Mouse (Mus musculus): Measurements from ENCODE around the gene Gm43191. TPM values are rescaled to one million over a fixed set of nuclear protein-coding genes. Genes with fewer than 3 reads are reported as not detected.

The Gm43191 gene
- polyA plus RNA-seq, 1 experiment from 2014 or later, result not detected

DNA sequence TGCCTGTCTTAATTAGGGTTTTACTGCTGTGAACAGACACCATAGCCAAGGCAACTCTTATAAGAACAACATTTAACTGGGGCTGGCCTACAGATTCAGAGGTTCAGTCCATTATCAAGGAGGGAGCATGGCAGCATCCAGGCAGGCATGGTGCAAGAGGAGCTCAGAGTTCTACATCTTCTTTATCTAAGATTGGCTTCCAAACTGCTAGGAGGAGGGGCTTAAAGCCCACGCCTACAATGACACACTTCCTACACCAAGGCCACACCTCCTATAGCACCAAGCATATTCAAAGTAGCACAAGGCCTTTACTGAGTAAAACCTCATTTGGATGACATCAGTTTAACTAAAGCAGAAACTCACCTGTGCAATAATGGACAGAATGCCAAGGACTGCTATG lies 41.0 kb downstream of the Gm43191 start:
- H3K4me3 ChIP-seq (replicated peaks; ENCODE audit: low read length), result no peak overlapping the region
- no peak for ATAC-seq (ENCODE audit: insufficient read depth, low FRiP score)
- WGBS, result 70% methylated on average over 1 of the region's 1 CpGs
- H3K36me3 ChIP-seq (ENCODE audit: control insufficient read depth, insufficient read depth, low read length), result peaks cover 15% of the 10 kb centered on the region; the same call in 1 of the 2 replicates
- H3K4me1 ChIP-seq (ENCODE audit: control insufficient read depth, insufficient read depth, low read length), result no peaks in the 10 kb centered on the region
- no peak overlapping the region for H3K9ac ChIP-seq (ENCODE audit: low read length)
- no peak overlapping the region for H3K27ac ChIP-seq (ENCODE audit: low read length)
- H3K9me3 ChIP-seq (replicated peaks; ENCODE audit: control insufficient read depth, low read length), result no peaks in the 10 kb centered on the region
- H3K27me3 ChIP-seq (ENCODE audit: control insufficient read depth, insufficient read depth, low read length), result no peaks in the 10 kb centered on the region
- H3K4me2 ChIP-seq (ENCODE audit: low read depth, low read length), result no peak overlapping the region

DNA sequence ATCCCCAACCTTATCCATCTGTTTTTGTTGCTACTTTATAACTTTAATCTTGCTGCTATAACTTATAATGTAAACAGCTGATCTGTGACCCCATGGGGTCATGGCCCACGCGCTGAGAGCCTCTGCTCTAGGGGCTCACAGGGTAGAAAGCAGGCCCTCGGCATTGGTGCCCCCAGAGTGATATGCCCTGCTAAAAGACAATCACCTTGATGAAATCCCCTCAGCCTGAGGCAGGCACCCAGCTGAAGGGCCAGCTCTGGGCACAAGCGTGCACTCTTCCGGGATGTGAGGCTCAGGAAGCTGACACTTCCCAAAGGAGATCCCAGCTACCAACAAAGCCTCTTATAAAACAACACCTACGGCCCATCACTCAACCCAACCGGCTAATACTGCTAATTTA lies 42.5 kb downstream of the Gm43191 start:
- Histone ChIP-seq H3K36me3 (ENCODE audit: control insufficient read depth, insufficient read depth, low read length) (peaks cover 19% of the 10 kb centered on the region), H3K4me3 (replicated peaks; ENCODE audit: low read length) (no peak overlapping the region), H3K4me1 (ENCODE audit: control insufficient read depth, insufficient read depth, low read length) (no peaks in the 10 kb centered on the region), H3K4me2 (ENCODE audit: low read depth, low read length) (no peak overlapping the region), H3K9me3 (replicated peaks; ENCODE audit: control insufficient read depth, low read length) (no peaks in the 10 kb centered on the region), H3K27ac (ENCODE audit: low read length) (no peak overlapping the region), H3K9ac (ENCODE audit: low read length) (no peak overlapping the region), H3K27me3 (ENCODE audit: control insufficient read depth, insufficient read depth, low read length) (no peaks in the 10 kb centered on the region)
- ATAC-seq (ENCODE audit: insufficient read depth, low FRiP score), result no peak
- WGBS, result 83% methylated on average over 7 of the region's 7 CpGs

DNA sequence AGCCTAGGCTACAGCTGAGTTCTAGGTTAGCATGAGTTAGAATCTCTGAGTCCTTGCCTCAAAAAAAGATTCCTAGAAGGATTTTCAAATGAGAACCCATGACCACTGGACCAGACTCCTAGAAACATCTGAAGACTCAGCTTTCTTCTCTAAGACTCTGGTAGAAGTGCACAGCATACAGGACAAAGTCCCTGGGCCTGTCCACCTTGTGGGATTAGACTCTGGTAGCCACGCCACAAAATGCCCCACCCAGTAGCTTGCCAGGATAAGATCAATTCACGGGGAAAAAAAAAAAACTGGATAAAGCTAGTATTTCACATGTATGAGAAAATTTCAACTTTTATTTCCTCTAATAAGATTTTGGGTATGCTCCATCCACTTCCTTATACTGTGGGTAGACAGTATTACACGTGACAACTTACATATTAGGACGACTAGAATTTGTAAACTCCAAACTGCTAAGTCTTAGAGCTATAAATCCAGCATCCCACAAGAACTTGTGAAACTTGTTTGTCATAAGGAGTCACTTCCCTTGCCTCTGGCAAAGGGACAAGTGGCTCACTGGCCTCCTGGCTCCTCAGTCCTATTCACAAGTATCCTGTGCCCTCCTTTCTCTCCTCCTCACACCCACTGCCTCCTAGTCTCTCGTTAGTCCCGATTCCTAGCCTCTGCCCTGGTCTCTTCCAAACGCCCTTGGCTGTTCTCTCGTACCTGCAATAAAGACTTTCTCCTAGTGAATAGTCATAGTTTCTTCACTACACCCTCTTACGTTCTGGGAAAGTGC lies 43.2 kb downstream of the Gm43191 start:
- ATAC-seq (ENCODE audit: insufficient read depth, low FRiP score), result no peak
- Histone ChIP-seq H3K9ac (ENCODE audit: low read length) (no peak overlapping the region), H3K4me1 (ENCODE audit: control insufficient read depth, insufficient read depth, low read length) (no peaks in the 10 kb centered on the region), H3K27me3 (ENCODE audit: control insufficient read depth, insufficient read depth, low read length) (no peaks in the 10 kb centered on the region), H3K4me3 (replicated peaks; ENCODE audit: low read length) (no peak overlapping the region), H3K36me3 (ENCODE audit: control insufficient read depth, insufficient read depth, low read length) (peaks cover 25% of the 10 kb centered on the region), H3K27ac (ENCODE audit: low read length) (no peak overlapping the region), H3K4me2 (ENCODE audit: low read depth, low read length) (no peak overlapping the region), H3K9me3 (replicated peaks; ENCODE audit: control insufficient read depth, low read length) (no peaks in the 10 kb centered on the region)
- 81% methylated on average over 9 of the region's 9 CpGs for WGBS

DNA sequence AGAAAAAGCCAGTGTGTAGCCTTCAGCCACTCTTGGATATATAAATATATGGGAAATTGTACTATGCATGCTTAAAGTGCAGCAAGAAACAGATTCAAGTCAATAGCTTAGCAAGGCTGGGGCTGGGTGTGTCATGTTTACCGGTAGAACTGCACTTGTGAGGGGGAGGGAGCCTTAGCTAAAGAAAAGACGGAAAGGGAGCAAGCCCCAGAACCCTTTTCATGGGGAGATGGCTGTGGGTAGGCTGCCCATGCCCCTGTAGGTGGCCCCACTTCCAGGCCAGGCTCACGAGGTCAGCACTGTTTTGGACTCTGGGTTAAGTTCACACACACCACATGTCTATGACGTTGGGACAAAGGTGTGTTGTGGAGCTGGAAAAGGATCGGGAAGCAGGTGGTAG lies 45.3 kb downstream of the Gm43191 start:
- H3K27ac ChIP-seq (ENCODE audit: low read length), result no peak overlapping the region
- no peaks in the 10 kb centered on the region for H3K9me3 ChIP-seq (replicated peaks; ENCODE audit: control insufficient read depth, low read length)
- ATAC-seq (ENCODE audit: insufficient read depth, low FRiP score), result no peak
- no peak overlapping the region for H3K9ac ChIP-seq (ENCODE audit: low read length)
- no peaks in the 10 kb centered on the region for H3K27me3 ChIP-seq (ENCODE audit: control insufficient read depth, insufficient read depth, low read length)
- H3K4me2 ChIP-seq (ENCODE audit: low read depth, low read length), result no peak overlapping the region
- H3K4me1 ChIP-seq (ENCODE audit: control insufficient read depth, insufficient read depth, low read length), result no peaks in the 10 kb centered on the region
- 51% methylated on average over 5 of the region's 5 CpGs for WGBS
- no peak overlapping the region for H3K4me3 ChIP-seq (replicated peaks; ENCODE audit: low read length)
- peaks cover 26% of the 10 kb centered on the region for H3K36me3 ChIP-seq (ENCODE audit: control insufficient read depth, insufficient read depth, low read length)

DNA sequence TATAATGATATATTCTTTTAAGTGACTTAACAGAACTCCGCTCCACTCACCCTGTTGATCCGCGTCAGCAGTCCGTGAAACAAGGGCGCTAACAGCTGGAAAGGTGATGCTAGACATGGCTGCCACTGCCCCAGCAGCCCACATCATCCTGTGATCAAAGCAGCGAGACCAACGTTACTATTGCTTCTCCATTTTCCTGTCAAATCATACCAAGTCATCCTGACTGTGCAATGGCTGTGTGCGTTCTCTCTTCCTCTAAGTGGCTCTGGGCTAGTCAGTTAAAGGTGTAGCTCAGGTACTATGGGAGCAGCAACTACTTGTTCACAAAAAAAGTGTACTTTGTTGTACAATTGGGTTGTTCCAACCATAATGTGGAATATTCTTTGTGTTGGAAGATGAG lies 46.2 kb downstream of the Gm43191 start:
- Histone ChIP-seq H3K4me2 (ENCODE audit: low read depth, low read length) (no peak overlapping the region), H3K36me3 (ENCODE audit: control insufficient read depth, insufficient read depth, low read length) (peaks cover 29% of the 10 kb centered on the region), H3K4me3 (replicated peaks; ENCODE audit: low read length) (no peak overlapping the region), H3K27me3 (ENCODE audit: control insufficient read depth, insufficient read depth, low read length) (no peaks in the 10 kb centered on the region), H3K4me1 (ENCODE audit: control insufficient read depth, insufficient read depth, low read length) (no peaks in the 10 kb centered on the region), H3K9ac (ENCODE audit: low read length) (no peak overlapping the region), H3K27ac (ENCODE audit: low read length) (no peak overlapping the region), H3K9me3 (replicated peaks; ENCODE audit: control insufficient read depth, low read length) (no peaks in the 10 kb centered on the region)
- no peak for ATAC-seq (ENCODE audit: insufficient read depth, low FRiP score)
- WGBS, result 89% methylated on average over 8 of the region's 8 CpGs

DNA sequence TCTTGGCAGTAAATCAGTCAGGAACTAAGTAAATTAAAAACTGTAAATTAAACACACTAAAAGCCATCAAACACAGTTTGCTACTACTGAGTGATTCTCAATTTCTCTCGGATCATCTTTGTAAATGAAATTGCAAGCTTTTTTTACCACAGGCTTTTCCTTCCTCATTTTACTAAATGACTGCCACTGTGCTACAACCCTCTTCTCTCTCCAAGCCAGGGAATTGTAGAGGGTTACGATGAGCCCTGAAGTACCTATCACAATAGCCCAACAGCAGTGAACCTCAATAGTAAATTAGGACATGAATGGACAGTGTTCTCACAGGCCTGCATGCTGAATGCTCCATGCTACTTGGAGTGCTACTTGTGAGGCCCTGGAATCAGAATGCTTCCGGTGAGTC lies 47.0 kb downstream of the Gm43191 start:
- H3K27me3 ChIP-seq (ENCODE audit: control insufficient read depth, insufficient read depth, low read length), result no peaks in the 10 kb centered on the region
- ATAC-seq (ENCODE audit: insufficient read depth, low FRiP score), result no peak
- no peaks in the 10 kb centered on the region for H3K9me3 ChIP-seq (replicated peaks; ENCODE audit: control insufficient read depth, low read length)
- no peak overlapping the region for H3K27ac ChIP-seq (ENCODE audit: low read length)
- no peaks in the 10 kb centered on the region for H3K4me1 ChIP-seq (ENCODE audit: control insufficient read depth, insufficient read depth, low read length)
- H3K4me3 ChIP-seq (replicated peaks; ENCODE audit: low read length), result no peak overlapping the region
- H3K36me3 ChIP-seq (ENCODE audit: control insufficient read depth, insufficient read depth, low read length), result peaks cover 25% of the 10 kb centered on the region
- H3K9ac ChIP-seq (ENCODE audit: low read length), result no peak overlapping the region
- H3K4me2 ChIP-seq (ENCODE audit: low read depth, low read length), result no peak overlapping the region
- WGBS, result 91% methylated on average over 3 of the region's 3 CpGs

DNA sequence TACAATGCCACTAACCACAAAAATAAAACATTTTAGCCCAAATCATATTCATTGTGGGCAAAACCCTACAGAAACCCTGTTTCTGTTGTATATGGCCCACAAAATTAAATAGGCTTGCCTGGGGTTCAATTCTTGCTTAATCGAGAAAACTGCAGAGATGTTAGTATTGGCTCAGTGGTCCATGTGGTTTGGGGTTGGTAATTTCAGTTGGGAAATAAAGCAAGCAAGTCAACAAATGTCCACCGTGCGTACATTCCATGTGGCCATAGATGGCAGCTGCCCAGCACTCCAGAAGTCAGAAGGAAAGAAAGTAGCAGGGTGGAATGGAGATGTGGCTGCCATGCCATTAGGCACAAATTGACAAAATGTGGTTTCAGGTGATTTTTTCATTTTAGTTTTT lies 48.1 kb downstream of the Gm43191 start:
- Histone ChIP-seq H3K36me3 (ENCODE audit: control insufficient read depth, insufficient read depth, low read length) (peaks cover 25% of the 10 kb centered on the region), H3K27ac (ENCODE audit: low read length) (no peak overlapping the region), H3K9me3 (replicated peaks; ENCODE audit: control insufficient read depth, low read length) (no peaks in the 10 kb centered on the region), H3K4me2 (ENCODE audit: low read depth, low read length) (no peak overlapping the region), H3K4me1 (ENCODE audit: control insufficient read depth, insufficient read depth, low read length) (no peaks in the 10 kb centered on the region), H3K27me3 (ENCODE audit: control insufficient read depth, insufficient read depth, low read length) (no peaks in the 10 kb centered on the region), H3K4me3 (replicated peaks; ENCODE audit: low read length) (no peak overlapping the region), H3K9ac (ENCODE audit: low read length) (no peak overlapping the region)
- 86% methylated on average over 3 of the region's 3 CpGs for WGBS
- ATAC-seq (ENCODE audit: insufficient read depth, low FRiP score), result no peak

DNA sequence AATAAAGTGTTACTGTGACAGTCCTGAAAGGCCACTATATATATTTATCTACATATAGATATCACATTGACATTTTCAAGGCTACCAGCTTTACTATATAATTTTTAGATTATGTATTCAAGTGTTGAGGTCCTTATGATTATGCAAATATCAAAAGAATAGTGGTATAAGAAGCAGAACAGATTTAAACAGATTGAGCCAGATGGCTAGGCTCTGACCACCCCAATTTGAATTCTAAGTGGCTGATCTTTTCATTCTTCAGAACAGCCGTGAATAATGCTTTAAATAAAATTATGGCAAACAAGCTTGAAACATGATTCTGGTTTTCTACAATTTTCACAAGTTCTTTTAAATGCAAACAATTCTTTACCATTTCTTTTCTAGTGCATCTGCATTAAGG lies 49.6 kb downstream of the Gm43191 start:
- Histone ChIP-seq H3K9me3 (replicated peaks; ENCODE audit: control insufficient read depth, low read length) (no peaks in the 10 kb centered on the region), H3K4me2 (ENCODE audit: low read depth, low read length) (no peak overlapping the region), H3K27me3 (ENCODE audit: control insufficient read depth, insufficient read depth, low read length) (no peaks in the 10 kb centered on the region), H3K4me1 (ENCODE audit: control insufficient read depth, insufficient read depth, low read length) (no peaks in the 10 kb centered on the region), H3K36me3 (ENCODE audit: control insufficient read depth, insufficient read depth, low read length) (peaks cover 25% of the 10 kb centered on the region), H3K9ac (ENCODE audit: low read length) (no peak overlapping the region), H3K4me3 (replicated peaks; ENCODE audit: low read length) (no peak overlapping the region), H3K27ac (ENCODE audit: low read length) (no peak overlapping the region)
- WGBS, result 80% methylated on average over 1 of the region's 1 CpGs
- ATAC-seq (ENCODE audit: insufficient read depth, low FRiP score), result no peak

DNA sequence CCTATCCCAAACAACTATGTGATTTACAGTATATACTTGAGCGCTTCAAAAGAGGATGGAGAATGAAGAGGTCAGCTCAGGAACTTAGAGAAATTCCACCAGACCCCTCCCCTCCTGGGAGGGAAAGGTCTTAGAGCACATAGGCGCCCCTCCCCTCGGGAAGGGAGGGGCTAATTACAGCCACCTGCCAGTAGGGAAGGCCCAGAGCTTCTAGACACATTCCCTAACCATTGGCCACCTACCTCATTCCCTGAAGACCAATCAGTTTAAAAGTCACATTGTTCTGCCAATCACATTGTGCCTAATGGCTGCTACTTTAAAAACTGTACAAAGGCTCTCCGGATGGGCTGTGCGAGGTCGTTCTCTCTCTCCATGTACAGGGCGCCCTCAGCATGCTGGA lies 58.4 kb downstream of the Gm43191 start:
- ATAC-seq (ENCODE audit: insufficient read depth, low FRiP score), result no peak
- Histone ChIP-seq H3K4me3 (replicated peaks; ENCODE audit: low read length) (no peak overlapping the region), H3K27me3 (ENCODE audit: control insufficient read depth, insufficient read depth, low read length) (no peaks in the 10 kb centered on the region), H3K9me3 (replicated peaks; ENCODE audit: control insufficient read depth, low read length) (no peaks in the 10 kb centered on the region), H3K4me2 (ENCODE audit: low read depth, low read length) (no peak overlapping the region), H3K4me1 (ENCODE audit: control insufficient read depth, insufficient read depth, low read length) (no peaks in the 10 kb centered on the region), H3K9ac (ENCODE audit: low read length) (no peak overlapping the region), H3K36me3 (ENCODE audit: control insufficient read depth, insufficient read depth, low read length) (0 out of 2 replicates have a peak, but pooled peaks cover 4% of the 10 kb centered on the region), H3K27ac (ENCODE audit: low read length) (no peak overlapping the region)
- 91% methylated on average over 7 of the region's 7 CpGs for WGBS
